Mouse (Mus musculus): Measurements from ENCODE around the gene Ybey. TPM values are rescaled to one million over a fixed set of nuclear protein-coding genes. Genes with fewer than 3 reads are reported as not detected.

Ybey gene
- polyA plus RNA-seq, 1 experiment from 2014 or later, result 10.1 TPM

- no peak overlapping the region for H3K4me3 ChIP-seq
- H3K27me3 ChIP-seq (ENCODE audit: low read depth, poor library complexity, severe bottlenecking), result no peaks in the 10 kb centered on the region
- DNase-seq (ENCODE audit: low spot score), result no peak
- peaks cover 24% of the 10 kb centered on the region for H3K4me1 ChIP-seq
- peaks cover 64% of the 10 kb centered on the region for H3K36me3 ChIP-seq
- no peak overlapping the region for H3K27ac ChIP-seq (replicated peaks)
- 93% methylated on average over 9 of the region's 9 CpGs for WGBS
- no peaks in the 10 kb centered on the region for H3K9me3 ChIP-seq (replicated peaks)
Observed at GRCm38 (mm10) chr10:76439107-76439890, 29.6 kb downstream of the Ybey start.

GRCm38 (mm10) chr10:76433925-76434324, 35.0 kb downstream of the Ybey start:
- Histone ChIP-seq H3K27ac (replicated peaks) (no peak overlapping the region), H3K27me3 (ENCODE audit: low read depth, poor library complexity, severe bottlenecking) (no peaks in the 10 kb centered on the region), H3K9me3 (replicated peaks) (no peaks in the 10 kb centered on the region), H3K4me3 (no peak overlapping the region), H3K4me1 (no peaks in the 10 kb centered on the region), H3K36me3 (peaks cover 99% of the 10 kb centered on the region)
- DNase-seq (ENCODE audit: low spot score), result no peak
- 95% methylated on average over 11 of the region's 11 CpGs for WGBS

GRCm38 (mm10) chr10:76425674-76426073, 43.2 kb downstream of the Ybey start:
- H3K4me1 ChIP-seq, result no peaks in the 10 kb centered on the region
- no peak overlapping the region for H3K27ac ChIP-seq (replicated peaks)
- no peak overlapping the region for H3K4me3 ChIP-seq
- 93% methylated on average over 7 of the region's 7 CpGs for WGBS
- DNase-seq (ENCODE audit: low spot score), result no peak
- H3K9me3 ChIP-seq (replicated peaks), result no peaks in the 10 kb centered on the region
- H3K36me3 ChIP-seq, result peaks cover 100% of the 10 kb centered on the region
- H3K27me3 ChIP-seq (ENCODE audit: low read depth, poor library complexity, severe bottlenecking), result no peaks in the 10 kb centered on the region

GRCm38 (mm10) chr10:76416811-76417210, 52.1 kb downstream of the Ybey start:
- Histone ChIP-seq H3K4me3 (no peak overlapping the region), H3K27ac (replicated peaks) (no peak overlapping the region), H3K36me3 (peaks cover 100% of the 10 kb centered on the region), H3K9me3 (replicated peaks) (no peaks in the 10 kb centered on the region), H3K27me3 (ENCODE audit: low read depth, poor library complexity, severe bottlenecking) (no peaks in the 10 kb centered on the region), H3K4me1 (no peaks in the 10 kb centered on the region)
- WGBS, result 87% methylated on average over 12 of the region's 12 CpGs
- no peak for DNase-seq (ENCODE audit: low spot score)

Other genes starting within 250 kb of the Ybey start
- gene Prmt2, start 231.2 kb downstream of the Ybey start, polyA plus RNA-seq (2016; fragmentation: Nextera tagmentation; extraction: Ambion mirVana), result 72.6 and 94.9 TPM in 2 replicates
- gene S100b, start 215.3 kb downstream of the Ybey start, polyA plus RNA-seq (2016; fragmentation: Nextera tagmentation; extraction: Ambion mirVana), result not detected in 2 replicates
- gene Dip2a, start 123.8 kb downstream of the Ybey start, polyA plus RNA-seq (2016; fragmentation: Nextera tagmentation; extraction: Ambion mirVana), result 5.6 and 6.4 TPM in 2 replicates
- not detected in 2 replicates for gene AC141477.1, start 28.7 kb downstream of the Ybey start, polyA plus RNA-seq (2016; fragmentation: Nextera tagmentation; extraction: Ambion mirVana)
- gene Pcnt, start 26.3 kb downstream of the Ybey start, polyA plus RNA-seq (2016; fragmentation: Nextera tagmentation; extraction: Ambion mirVana), result 19.7 and 21.2 TPM in 2 replicates
- gene 2610028H24Rik, start 20.0 kb downstream of the Ybey start, polyA plus RNA-seq (2016; fragmentation: Nextera tagmentation; extraction: Ambion mirVana), result not detected in 2 replicates
- 70.1 and 80.0 TPM in 2 replicates for gene Mcm3ap, start 187 bp downstream of the Ybey start, polyA plus RNA-seq (2016; fragmentation: Nextera tagmentation; extraction: Ambion mirVana)
- gene Lss, start 62.5 kb upstream of the Ybey start, polyA plus RNA-seq (2016; fragmentation: Nextera tagmentation; extraction: Ambion mirVana), result 56.7 and 72.4 TPM in 2 replicates
- gene Spatc1l, start 93.2 kb upstream of the Ybey start, polyA plus RNA-seq (2016; fragmentation: Nextera tagmentation; extraction: Ambion mirVana), result 0.12 TPM in 1 of 2 replicates, not detected in the other
- gene Ftcd, start 106.5 kb upstream of the Ybey start, polyA plus RNA-seq (2016; fragmentation: Nextera tagmentation; extraction: Ambion mirVana), result 0.04 TPM in 1 of 2 replicates, not detected in the other
- gene Col6a2, start 154.5 kb upstream of the Ybey start, polyA plus RNA-seq (2016; fragmentation: Nextera tagmentation; extraction: Ambion mirVana), result 8.6 and 13.8 TPM in 2 replicates

Measured in midbrain, embryonic 10.5 days (tissue).